Mouse (Mus musculus): Measurements from ENCODE around the gene Lim2. TPM values are rescaled to one million over a fixed set of nuclear protein-coding genes. Genes with fewer than 3 reads are reported as not detected.
"Not testable (repeated sequence)": the region's sequence is repeated elsewhere in the genome, so short reads cannot be mapped to it uniquely, and the experiment has no call there.

The Lim2 gene
- not detected for total RNA-seq (2021)
- long read RNA-seq, experiment 1 = 0 reads
- long read RNA-seq, experiment 2 = 0 reads

DNA sequence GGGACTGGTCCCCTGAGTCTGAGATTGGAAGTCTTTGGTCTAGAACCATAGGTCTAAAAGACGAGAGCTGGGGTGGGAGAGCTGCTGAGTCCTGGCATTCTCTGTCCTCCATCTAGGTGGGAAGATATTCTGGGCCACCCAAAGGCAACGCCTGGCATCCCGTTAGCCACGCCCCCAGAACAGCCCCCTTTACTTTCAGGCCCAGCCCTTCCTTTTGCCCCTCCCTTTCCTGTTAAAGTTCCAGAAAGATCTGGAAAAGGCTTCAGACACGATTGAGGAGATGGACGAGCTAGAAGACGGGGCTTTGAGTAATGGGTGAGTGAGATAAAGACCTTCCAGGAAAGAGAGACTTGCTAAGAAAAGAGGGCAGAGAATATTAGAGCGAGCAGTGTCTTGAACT lies at the start of gene Lim2:
Lim2 (plus strand) TSS at position 265 of the 400 bp plus-strand sequence.
- DNase-seq = no peak

DNA sequence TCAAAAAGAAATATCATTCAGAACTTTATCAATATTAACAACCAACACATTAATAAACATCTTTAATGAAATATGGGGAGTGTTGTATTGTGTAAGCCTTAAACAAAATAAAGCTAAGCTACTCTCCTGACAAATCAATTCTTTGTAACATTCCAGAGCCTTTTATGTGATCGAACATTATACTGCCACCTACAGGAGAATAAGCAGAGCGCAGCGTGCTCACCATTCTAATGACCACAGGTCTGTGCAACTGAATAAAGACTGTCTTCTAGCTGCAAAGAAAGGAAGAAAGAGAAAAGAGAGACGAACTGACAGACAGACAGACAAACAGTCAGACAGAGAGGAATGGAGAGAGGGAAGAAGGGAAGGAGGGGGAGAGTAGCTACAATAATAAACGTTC lies 49.2 kb upstream of the Lim2 start:
- no peak for DNase-seq

DNA sequence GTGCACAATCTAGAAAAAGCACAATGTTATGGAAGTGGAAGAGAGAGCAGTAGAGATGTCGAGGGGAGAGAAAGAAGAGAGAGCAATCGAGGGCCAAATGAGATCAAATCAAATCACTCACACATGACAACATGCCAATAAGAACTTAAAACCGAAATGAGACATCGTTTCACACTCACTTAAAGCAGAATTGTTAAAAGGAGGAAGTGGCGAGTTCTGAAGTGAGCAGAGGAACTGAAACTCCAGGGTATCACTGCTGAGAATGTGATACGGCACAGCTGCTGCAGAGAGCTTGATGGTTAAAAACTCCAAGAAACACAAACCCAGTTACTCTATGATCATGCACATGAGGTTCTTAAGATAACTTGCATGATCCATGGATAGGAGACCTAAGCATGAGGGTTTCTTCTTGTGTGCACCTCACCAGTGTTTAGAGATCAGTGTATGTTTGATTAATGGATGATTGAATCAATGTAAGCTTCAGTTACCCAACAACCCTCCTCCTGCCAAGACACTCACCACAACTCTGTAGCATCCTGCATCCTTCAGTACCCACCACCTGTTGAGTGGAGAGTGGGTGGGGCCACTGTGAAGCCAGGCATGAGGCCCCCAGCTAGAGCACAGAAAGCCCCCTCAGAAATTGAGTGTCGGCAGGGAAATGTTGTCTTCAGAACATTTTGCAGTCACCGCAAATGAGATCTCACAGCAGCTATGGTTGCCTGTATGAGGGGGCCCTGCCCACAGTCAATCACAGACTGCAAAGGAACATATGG lies 34.9 kb upstream of the Lim2 start:
- DNase-seq = no peak

DNA sequence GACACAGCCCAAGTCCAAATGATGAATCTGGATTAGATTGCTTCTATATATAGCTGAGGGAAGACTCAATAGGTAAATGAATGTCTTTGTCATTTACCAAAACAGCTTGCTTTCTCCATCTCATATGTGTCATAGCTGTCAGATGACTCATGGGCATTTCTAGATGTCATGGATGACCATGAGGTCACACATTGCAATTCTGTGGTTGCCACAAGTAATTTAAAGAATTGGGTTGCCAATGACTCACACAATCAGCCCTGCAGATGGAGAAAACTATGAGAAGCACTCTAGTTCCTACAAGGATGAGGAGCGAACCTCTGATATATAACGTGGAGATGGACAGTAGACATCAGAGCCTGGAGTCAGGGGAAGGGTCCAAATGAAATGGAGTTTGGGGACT lies 28.0 kb upstream of the Lim2 start:
- DNase-seq = no peak

DNA sequence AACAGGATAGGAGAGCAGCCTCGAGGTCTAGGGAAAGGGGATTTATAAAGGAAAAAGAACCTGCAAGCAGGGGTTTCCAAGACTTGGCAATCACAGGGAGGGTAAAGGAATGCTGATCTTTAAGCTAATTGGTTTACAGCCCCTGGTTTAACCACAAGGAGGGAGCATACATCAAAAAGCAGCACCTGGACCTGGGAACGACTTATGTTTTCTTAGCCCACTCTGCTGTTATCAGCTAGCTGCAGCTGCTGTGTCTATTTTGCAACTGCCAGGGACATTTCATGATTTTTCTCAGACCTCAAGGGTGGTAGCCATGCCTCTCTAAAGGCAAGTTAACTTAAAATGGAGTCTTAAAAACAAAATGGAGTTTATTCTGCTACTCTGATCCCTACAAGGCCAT lies 24.8 kb upstream of the Lim2 start:
- DNase-seq = no peak

DNA sequence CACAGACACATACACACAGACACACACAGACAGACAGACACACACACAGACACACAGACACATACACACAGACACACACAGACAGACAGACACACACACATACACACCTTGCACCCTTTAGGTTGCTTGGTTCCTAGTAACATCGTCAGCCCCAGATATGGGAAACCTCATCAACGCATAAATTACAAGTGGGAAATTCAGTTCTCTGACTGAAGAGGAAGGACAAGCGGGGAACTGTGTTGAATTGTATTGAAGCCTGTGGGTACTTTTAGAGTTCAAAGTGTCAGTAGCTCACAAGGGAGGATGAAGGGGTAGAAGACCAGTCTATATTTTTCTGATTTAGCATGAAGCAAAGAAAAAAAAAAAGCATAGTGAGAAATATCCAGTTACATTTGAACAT lies 19.9 kb upstream of the Lim2 start:
- no peak for DNase-seq

DNA sequence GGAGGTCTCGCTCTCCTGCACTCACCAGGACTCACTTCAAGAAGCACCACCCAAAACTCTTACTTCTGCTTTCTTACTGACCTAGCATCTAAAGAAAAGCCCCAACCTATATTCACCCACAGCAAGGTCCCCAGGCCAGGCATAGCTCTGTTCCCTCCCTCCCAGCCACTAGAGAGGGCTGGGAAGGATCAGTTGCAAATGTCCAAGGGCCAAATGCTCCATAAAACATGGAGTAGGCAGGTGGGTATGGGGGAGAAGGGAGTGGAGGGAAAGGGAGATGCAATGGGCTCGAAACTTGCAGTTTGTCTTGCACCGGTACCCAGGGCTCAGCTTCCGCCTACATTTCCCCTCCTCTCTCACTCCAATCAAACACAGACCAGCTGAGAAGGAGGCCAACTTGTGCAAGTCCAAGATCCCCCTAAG lies 19.3 kb upstream of the Lim2 start, which contains the start of gene Siglecg:
Siglecg (plus strand) TSS at position 74 of the 423 bp plus-strand sequence.
- DNase-seq = no peak

DNA sequence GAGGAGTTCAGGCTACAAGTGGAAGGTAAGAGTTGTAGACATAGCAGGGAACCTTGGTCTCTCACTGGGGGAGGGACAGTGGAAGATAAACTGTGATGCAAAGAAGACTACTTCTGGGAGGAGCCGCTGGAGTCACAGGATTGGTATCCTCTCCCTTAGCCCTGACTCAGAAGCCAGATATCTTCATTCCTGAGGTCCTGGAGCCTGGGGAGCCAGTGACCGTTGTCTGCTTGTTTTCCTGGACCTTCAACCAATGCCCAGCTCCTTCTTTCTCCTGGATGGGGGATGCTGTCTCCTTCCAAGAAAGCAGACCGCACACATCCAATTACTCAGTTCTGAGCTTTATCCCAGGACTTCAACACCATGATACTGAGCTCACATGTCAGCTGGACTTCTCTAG lies 18.4 kb upstream of the Lim2 start:
- no peak for DNase-seq

DNA sequence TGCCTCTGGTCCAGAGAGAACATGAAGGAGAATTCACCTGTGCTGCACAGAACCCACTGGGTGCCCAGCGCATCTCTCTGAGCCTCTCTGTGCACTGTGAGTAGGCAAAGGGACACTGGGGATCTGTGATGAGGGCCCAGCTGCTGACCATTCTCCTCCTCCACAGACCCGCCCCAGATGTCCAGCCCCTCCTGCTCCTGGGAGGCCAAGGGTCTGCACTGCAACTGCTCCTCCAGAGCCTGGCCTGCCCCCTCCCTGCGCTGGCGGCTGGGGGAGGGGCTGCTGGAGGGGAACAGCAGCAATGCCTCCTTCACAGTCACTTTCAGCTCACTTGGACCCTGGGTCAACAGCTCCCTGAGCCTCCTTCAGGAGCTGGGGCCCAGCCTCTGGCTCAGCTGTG lies 15.7 kb upstream of the Lim2 start:
- not testable (repeated sequence) for DNase-seq

DNA sequence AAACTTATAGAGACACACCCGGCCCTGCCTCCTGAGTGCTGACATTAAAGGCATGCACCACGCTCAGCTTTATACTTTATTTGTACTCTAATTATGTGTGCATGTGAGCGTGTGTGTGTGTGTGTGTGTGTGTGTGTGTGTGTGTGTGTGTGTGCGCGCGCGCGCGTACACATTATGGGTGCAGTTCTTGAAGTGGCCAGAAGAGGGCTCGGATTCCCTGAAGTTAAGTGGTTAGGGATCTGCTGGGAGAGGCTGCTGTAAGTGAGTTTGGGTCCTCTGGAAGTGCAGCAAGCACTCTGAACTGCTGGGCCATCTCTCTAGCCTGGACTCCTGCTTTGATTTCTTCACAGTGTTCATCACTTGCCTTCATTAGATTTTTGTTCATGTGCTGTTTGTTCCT lies 10.2 kb upstream of the Lim2 start:
- no peak for DNase-seq

DNA sequence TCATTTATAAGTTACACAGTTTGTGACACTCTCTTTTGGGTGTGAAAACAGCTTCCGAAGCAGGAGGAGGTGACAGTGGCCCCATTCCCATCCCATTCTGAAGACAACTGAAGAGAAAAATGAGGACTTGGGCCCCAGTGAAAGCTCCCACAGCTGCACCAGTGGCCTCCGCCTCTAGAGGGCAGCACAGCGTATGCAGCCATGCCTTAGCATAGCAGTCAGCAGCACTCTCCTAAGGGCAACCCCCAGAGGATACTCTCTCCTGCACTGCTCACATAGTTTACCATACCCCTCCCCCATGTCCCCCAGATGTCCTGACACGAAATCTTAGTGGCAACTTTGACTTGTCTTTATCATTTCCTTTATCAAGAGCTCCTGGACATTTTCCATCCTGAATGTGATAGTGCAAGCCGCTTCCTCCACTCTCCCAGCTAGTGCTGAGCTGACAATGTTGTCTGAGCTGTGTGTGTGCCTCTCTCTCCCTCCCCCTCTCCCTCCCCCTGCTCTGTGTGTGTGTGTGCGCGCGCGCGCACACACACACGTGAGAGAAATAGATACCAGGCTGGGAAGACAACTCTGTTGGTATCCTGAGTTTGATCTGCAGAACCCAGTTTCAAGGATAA lies 4.4 kb upstream of the Lim2 start:
- peak; percentile 57 for DNase-seq

DNA sequence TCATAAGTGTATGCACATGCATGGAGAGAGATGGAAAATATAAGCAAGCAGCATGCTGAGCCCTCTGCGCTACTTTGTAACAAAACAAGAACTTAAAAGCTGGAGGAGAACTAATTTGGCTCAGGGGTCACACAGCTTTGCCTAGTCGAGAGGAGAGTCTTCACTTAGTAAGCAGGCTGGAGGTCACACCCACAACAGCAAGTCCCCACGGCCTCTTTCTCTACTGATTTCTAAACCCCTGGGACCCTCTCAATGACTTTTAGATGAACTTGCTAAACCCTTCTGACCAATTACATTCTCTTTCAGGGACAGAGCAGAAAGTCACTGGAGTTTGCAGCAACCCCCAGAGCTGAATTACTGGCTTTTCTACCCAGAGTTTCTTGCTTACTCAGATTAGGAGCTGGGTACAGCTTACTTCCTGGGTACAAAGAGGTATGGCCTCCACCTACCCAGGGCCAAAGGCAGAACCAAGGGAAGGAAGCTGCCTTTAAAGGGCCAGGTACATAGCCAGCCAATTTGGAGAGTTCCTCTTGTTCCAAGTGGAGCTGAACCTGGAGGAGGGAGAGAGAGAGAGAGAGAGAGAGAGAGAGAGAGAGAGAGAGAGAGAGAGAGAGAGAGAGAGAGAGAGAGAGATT lies 3.4 kb upstream of the Lim2 start:
- DNase-seq = no peak

DNA sequence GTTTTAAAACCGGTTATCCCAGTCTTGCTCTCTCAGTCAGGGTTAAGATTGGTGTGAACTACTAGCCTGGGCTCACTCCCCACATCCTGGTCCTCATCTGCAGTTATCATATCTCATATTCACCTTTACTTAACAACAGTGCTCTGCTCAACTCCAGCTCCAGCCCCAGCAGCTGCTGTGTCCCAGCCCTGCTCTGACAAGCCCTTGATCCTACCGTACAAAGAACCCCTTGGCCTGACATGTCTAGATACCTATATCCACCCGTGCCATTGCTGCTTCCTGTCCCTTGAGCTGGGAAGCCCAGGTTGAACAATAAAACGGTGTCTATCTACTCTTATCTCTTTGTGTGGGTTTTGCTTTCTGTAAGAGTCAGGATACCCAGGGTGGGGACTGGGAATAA lies 2.0 kb downstream of the Lim2 start:
- DNase-seq = no peak

DNA sequence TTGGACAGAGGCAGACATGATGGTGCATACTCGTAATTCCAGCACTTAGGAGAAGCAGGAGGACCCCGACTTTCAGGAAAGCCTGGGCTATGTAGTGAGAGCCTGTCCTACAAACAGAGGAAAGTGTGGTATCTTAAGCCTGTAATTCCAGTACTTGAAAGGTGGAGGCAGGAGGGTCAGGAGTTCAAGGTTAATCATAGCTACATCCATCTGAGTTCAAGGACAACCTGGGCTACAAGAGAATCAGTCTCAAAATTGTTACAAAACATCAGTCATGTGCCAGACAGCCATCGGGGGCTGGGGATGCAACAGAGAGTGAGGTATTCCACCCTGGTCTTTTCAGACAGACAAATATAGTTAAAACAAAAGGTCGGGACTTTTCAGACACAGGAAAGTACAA lies 5.4 kb downstream of the Lim2 start:
- no peak for DNase-seq

DNA sequence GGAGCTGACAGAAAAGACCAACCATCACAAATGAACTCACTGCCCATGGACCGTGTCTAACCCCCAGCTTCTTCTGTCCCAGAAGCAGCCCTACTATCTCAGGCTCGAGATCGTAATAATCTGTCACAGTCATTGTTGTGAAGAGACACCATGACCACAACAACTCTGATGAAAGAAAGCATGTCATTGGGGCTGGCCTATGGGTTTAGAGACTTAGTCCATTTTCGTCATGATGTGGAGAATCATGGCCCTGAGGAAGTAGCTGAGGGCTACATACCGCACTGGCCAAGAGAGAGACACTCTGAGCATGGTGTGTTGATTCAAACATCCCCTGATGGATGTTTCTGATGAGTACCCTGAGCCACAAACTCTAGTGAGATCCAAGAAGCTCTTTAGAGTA lies 7.2 kb downstream of the Lim2 start:
- DNase-seq = no peak

DNA sequence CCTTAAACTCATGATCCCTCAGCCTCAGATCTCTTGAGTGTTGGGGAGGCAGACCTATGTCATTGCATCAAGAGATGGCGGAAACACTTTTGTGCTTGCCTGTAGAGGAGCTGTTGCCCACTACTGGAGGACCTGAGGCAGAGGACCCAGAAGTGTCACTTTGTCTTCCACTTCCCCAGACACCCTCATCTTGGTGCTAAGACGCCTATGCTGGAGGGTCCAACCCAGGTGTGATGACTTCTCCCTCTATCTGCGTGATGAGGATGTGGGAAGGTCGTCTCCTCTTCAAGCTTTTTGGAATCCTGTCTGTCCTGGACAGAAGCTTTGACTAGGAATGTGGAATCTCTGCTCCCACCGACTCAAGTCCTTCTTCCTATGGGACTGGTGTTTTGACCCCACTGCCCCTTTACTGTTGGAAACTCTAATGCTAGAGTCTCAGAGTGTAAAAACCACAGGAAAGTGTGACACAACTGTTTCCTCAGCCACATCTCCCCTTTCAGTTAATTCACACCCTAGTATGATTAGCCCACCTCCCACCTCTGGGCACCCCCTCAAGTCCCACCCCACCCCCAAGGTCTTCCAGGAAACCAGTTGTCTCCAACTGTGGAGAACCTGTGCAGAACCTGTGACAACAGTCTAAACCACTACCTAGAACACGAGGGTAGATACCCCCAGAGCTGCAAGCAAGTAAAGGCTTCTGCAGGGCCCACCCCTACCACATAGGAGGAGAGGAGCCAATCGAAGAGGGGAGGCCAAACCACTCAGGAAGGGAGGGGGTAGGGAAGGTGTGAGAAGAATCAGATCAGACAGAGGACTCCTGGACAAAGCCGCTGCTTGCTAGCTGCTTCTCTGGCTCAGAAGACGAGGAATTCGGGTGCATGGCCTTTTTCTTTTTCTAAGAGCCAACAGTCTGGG lies 9.1 kb downstream of the Lim2 start, which contains the start of gene Nkg7:
Nkg7 (plus strand) TSS at position 733 of the 915 bp plus-strand sequence.
- DNase-seq = no peak

DNA sequence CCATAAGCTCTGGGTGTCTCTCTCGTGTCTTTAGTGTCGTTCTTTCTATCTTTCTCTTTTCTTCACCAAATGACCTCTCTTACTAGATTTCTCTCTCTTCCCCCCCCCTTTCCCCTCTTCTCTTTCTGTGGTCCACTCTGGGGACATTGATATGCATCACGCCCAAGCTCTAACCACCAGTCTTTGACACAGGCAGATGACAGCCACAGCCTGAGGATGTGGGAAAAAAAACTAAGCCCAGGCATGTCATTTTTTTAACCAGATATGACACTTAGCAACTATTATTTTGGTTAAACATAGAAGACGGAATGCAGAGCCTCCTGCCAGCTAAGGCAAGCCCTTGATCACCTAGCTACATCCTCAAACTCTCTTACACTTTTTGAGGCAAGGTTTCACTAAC lies 11.1 kb downstream of the Lim2 start:
- no peak for DNase-seq

DNA sequence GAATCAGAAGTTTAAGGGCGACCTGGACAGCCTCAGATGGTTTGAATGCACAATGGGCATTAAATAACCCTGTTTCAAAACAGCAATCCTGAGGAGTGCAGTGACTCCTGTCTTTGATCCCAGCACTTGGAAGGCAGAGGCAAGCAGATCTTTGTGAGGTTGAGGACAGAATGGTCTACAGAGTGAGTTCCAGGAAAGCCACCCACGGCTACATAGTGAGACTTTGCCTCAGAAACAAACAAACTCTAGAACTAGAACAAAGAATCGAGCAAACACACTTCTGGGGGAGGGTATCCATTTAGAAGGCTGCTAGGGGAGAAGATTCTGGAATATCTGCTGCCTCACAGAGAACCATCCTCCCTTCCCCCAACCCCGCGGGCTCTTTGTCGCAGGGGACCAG lies 13.0 kb downstream of the Lim2 start, which contains the start of gene Cldnd2:
Cldnd2 (plus strand) TSS at position 301 of the 400 bp plus-strand sequence.
- no peak for DNase-seq

DNA sequence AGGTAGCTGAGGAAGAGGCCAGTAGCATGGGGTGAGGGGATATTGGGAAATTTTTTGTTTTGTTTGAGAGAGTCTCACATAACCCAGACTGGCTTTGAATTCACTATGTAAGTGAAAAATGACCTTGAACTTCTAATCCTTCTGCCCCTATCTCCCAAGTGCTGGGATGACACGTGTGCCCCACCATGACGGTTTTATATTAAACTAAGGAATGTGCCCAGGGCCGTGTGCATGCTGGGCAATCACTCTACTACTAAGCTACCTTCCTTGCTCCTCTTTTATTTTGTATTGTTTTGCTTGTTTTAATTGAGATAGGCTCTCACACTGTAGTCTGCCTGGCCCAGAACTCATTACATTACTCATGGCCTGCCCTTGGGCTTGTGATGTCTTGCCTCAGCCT lies 13.6 kb downstream of the Lim2 start:
- DNase-seq = no peak

DNA sequence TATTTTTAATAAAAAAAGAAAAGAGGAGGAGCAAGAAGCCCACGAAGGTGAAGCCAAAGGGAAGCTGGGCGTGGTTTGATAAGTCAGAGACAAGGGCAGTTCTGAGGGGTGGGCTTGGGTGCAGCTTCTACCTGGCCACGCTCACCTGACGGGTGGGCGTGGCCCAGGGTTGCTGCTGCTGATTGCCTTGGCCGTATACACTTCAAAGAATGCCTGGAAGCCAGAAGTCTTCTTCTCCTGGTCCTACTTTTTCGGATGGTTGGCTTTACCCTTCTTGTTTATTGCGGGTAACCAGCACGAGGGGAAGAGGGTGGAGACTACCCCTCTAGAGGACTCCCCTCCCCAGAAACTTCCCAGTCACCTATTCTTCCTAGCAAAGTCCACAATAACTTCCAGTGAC lies 15.2 kb downstream of the Lim2 start:
- DNase-seq = no peak

DNA sequence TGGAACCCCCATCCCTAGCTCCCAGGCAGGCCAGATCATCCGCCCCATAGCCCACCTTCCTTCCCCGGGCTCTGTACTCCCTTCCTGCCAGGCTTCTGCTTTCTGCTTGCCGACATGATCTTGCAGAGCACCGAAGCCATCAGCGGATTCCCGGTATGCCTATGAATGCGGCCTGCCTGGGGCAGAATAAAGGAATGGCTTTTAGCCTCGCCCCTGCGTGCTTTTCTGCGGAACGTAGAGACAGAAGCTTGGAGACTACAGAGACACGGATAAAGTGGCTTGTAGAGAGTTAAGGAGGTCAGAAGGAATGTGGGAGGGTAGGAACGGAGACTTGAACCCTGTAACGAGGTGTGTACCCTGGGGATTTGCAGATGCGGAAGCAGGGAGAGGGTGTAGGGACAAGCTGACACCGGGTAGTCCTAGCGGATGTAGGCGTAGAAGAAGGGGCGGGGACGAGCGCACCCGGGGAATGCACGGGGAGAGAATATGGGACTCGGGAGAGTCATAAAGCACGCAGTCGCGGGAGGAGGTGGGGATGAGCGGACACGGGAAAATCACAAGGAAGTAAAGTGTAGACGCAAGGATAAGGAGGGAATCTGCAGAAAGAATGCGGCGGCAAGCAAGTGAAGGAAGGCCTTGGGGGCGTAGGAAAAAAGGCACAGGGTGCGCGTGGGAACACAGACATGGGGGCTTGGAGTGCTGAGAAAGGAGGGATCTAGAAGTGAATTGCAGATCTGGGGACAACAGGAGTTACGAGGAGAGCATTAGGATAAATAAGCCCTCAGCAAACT lies 15.9 kb downstream of the Lim2 start:
- DNase-seq = peak; percentile 82
